Mouse (Mus musculus) embryonic facial prominence, embryonic 12.5 days (tissue): ENCODE measurements around the gene 2310007B03Rik. TPM values are rescaled to one million over a fixed set of nuclear protein-coding genes. Genes with fewer than 3 reads are reported as not detected.
A peak's percentile ranks its signal among the peaks of the same experiment; 100 is the strongest.

Experiments
- ATAC-seq: fragments of 200-750 bp; cut with Nextera tagmentation; 2 replicates; pipeline ENCODE4 v1.8.0; 2017; ENCODE audit not compliant: insufficient number of reproducible peaks, insufficient read depth, low FRiP score, low TSS enrichment
- H3K27ac ChIP-seq: fragments of 300-500 bp; sonication (generic); 2 replicates; pipeline ENCODE4 v1.5.1; 2016; ENCODE audit warnings: mild to moderate bottlenecking
- H3K27me3 ChIP-seq: fragments of 300-500 bp; sonication (generic); 2 replicates; pipeline ENCODE4 v1.6.1; 2016; ENCODE audit warnings: mild to moderate bottlenecking, moderate library complexity
- H3K36me3 ChIP-seq: fragments of 300-500 bp; sonication (generic); 2 replicates; pipeline ENCODE4 v1.6.1; 2016; ENCODE audit warnings: mild to moderate bottlenecking
- H3K4me1 ChIP-seq: fragments of 300-500 bp; sonication (generic); 2 replicates; pipeline ENCODE4 v1.6.1; 2016
- H3K4me2 ChIP-seq: fragments of 300-500 bp; sonication (generic); replicated peaks from 2 replicates; pipeline ENCODE4 v1.6.1; 2016; ENCODE audit warnings: mild to moderate bottlenecking, moderate library complexity
- H3K4me3 ChIP-seq: fragments of 300-500 bp; sonication (generic); 2 replicates; pipeline ENCODE4 v1.5.1; 2016; ENCODE audit warnings: mild to moderate bottlenecking
- H3K9ac ChIP-seq: fragments of 300-500 bp; sonication (generic); 2 replicates; pipeline ENCODE4 v1.6.1; 2016; ENCODE audit warnings: mild to moderate bottlenecking, moderate library complexity
- H3K9me3 ChIP-seq: fragments of 300-500 bp; sonication (generic); 2 replicates; pipeline ENCODE4 v1.6.1; 2016; ENCODE audit warnings: mild to moderate bottlenecking, moderate library complexity
- WGBS: fragments of 180-500 bp; shearing (Covaris S2); methylation state at CpG from one replicate; pipeline ENCODE4 v1.1.7; 2016; 5-methylcytosine and 5-hydroxymethylcytosine counted together
- polyA plus RNA-seq: library from polyadenylated mRNA; unstranded; fragments of >200 nt; fragmentation: Nextera tagmentation; extraction: Ambion mirVana; gene quantifications from 2 replicates; pipeline ENCODE4 v1.2.1, GENCODE M21; 2016

The 2310007B03Rik gene
- polyA plus RNA-seq, 1 experiment from 2014 or later, result 0.09 TPM

GRCm38 (mm10) chr1:93176525-93177332 is 16.0 kb upstream of the 2310007B03Rik start:
- peak overlapping the region; percentile 69 for H3K4me2 ChIP-seq
- peak overlapping the region; percentile 33 for H3K4me3 ChIP-seq
- WGBS, result 1% methylated on average over 42 of the region's 44 CpGs
- peak overlapping the region; percentile 78 for H3K27ac ChIP-seq
- peak; percentile 75 for ATAC-seq
- no peaks in the 10 kb centered on the region for H3K36me3 ChIP-seq
- H3K27me3 ChIP-seq, result 0 out of 2 replicates have a peak, but pooled peaks cover 3% of the 10 kb centered on the region
- peaks cover 32% of the 10 kb centered on the region for H3K4me1 ChIP-seq
- H3K9me3 ChIP-seq, result no peaks in the 10 kb centered on the region
- peak overlapping the region; percentile 37; the same call in 1 of the 2 replicates for H3K9ac ChIP-seq

DNA sequence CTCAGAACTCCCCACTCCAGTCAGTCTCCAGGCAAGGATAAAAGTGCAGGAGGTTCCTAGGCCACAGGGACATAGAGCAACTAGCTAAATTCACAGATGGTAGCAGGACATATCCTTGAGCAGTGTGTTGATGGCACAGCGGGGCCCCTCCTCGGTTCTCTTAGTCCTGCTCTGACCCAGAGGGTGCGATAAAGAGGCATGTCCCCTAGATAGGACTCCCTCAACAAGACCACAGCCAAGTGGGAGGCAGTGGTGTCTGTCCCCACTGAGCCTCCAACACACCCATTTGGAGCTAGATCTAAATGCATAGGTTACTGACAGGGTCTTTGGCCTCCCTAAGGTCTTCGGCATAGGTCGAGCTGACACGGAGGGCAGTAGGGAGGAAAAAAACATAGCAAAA is 15.1 kb upstream of the 2310007B03Rik start:
- Histone ChIP-seq H3K9ac (no peak overlapping the region), H3K9me3 (no peaks in the 10 kb centered on the region), H3K4me3 (no peak overlapping the region), H3K27me3 (0 out of 2 replicates have a peak, but pooled peaks cover 3% of the 10 kb centered on the region), H3K4me1 (peaks cover 28% of the 10 kb centered on the region), H3K27ac (peak overlapping the region; percentile 78), H3K4me2 (peak overlapping the region; percentile 69), H3K36me3 (no peaks in the 10 kb centered on the region)
- 12% methylated on average over 6 of the region's 6 CpGs for WGBS
- peak; percentile 10; the same call in 1 of the 2 replicates for ATAC-seq

DNA sequence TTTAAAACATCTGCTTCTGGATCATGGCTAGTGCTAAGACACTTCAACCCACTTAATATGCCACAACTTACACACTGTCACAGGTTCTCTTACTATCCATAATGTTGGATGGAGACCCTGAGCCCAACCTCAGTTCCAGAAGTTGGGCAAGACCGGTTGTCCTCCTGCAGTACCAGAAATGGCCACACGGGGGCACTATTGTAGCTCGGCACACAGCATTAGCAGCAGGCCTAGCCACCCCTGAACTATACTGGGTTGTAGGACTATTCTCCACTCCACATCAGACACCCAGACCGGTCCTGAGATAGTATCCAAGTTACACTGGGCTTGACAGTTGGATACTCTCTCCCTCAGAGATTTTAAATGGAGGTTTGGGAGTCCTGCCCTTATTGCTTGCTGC is 13.7 kb upstream of the 2310007B03Rik start:
- WGBS, result 1% methylated on average over 4 of the region's 4 CpGs
- Histone ChIP-seq H3K27me3 (0 out of 2 replicates have a peak, but pooled peaks cover 3% of the 10 kb centered on the region), H3K27ac (no peak overlapping the region), H3K36me3 (no peaks in the 10 kb centered on the region), H3K4me2 (no peak overlapping the region), H3K4me3 (no peak overlapping the region), H3K9ac (no peak overlapping the region), H3K9me3 (no peaks in the 10 kb centered on the region), H3K4me1 (peaks cover 28% of the 10 kb centered on the region)
- ATAC-seq, result no peak

- no peaks in the 10 kb centered on the region for H3K9me3 ChIP-seq
- no peak for ATAC-seq
- H3K36me3 ChIP-seq, result no peaks in the 10 kb centered on the region
- H3K27me3 ChIP-seq, result 0 out of 2 replicates have a peak, but pooled peaks cover 3% of the 10 kb centered on the region
- no peak overlapping the region for H3K4me2 ChIP-seq
- peaks cover 28% of the 10 kb centered on the region for H3K4me1 ChIP-seq
- no peak overlapping the region for H3K27ac ChIP-seq
- no peak overlapping the region for H3K9ac ChIP-seq
- H3K4me3 ChIP-seq, result no peak overlapping the region
- 64% methylated on average over 4 of the region's 4 CpGs for WGBS
Observed at GRCm38 (mm10) chr1:93173665-93174064, 12.9 kb upstream of the 2310007B03Rik start.

- H3K9ac ChIP-seq, result no peak within 1 kb of the TSS
- H3K4me1 ChIP-seq, result peaks cover 4% of the 10 kb centered on the region; the same call in 1 of the 2 replicates
- no peak within 1 kb of the TSS for H3K4me2 ChIP-seq
- H3K27ac ChIP-seq, result no peak within 1 kb of the TSS
- H3K27me3 ChIP-seq, result no peaks in the 10 kb centered on the region
- no peak for ATAC-seq
- no peaks in the 10 kb centered on the region for H3K36me3 ChIP-seq
- no peaks in the 10 kb centered on the region for H3K9me3 ChIP-seq
- H3K4me3 ChIP-seq, result no peak within 1 kb of the TSS
- WGBS, result 38% methylated on average over 10 of the region's 10 CpGs
Observed at GRCm38 (mm10) chr1:93168295-93168775, 7.6 kb upstream of the 2310007B03Rik start, which contains the start of gene Crocc2. Gene Crocc2 (plus strand): TSS chr1:93168725.

DNA sequence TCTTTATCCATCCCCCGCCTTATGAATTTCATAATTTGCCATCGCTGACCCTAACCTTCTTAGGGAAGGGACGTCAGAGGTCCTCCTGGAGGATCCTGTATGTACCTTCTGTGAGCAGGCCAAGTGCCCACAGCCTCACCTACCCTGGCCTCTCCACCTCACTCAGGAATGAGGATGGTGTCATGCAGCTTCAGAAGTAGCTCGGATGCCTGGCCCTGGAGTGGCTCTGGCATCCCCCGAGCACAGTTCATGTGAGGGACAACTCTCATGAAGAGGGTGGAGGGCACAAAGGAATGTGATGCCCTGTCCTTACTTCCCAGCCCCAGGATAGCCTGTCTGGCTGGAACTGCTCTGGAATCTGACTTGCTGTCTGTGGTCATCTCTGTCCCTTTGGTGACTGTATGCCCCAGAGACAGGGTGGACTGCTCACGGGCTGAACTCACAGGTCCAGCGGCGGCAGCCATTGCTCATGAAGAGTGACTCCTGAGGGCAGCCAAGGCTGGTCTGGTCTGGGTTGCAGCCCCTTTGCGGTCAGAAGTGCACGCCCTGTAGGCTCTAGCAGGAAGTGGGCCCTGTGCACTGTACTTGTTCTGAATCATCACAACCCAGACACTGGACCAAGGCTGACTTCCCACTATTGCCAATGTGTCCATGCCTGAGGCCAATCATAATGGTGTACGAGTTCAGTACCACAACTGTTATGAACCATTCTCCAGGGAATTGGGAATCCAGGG is 5.8 kb upstream of the 2310007B03Rik start:
- H3K36me3 ChIP-seq, result no peaks in the 10 kb centered on the region
- H3K4me2 ChIP-seq, result no peak overlapping the region
- peaks cover 4% of the 10 kb centered on the region; the same call in 1 of the 2 replicates for H3K4me1 ChIP-seq
- no peaks in the 10 kb centered on the region for H3K27me3 ChIP-seq
- H3K4me3 ChIP-seq, result no peak overlapping the region
- no peaks in the 10 kb centered on the region for H3K9me3 ChIP-seq
- no peak for ATAC-seq
- H3K27ac ChIP-seq, result no peak overlapping the region
- H3K9ac ChIP-seq, result no peak overlapping the region
- 80% methylated on average over 11 of the region's 11 CpGs for WGBS

DNA sequence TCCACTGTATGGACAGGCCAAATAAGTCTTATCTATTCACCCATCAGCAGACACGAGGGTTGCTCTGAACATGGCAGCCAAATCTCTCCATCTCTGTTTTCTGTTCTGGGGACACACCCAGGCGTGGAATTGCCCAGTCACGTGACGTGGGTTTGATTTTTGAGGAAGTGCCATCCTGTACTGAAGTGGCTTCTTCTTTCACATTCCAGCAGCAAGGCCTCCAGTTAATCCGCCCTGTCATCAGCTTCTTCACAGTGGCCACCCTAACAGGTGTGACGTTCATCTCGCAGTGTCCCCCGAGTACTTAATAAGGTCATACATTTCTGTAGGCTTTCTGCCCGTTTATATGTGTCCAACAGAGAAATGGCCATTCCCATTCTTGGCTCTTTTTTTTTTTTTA is 4.7 kb upstream of the 2310007B03Rik start:
- Histone ChIP-seq H3K4me3 (no peak overlapping the region), H3K4me1 (peaks cover 4% of the 10 kb centered on the region; the same call in 1 of the 2 replicates), H3K4me2 (no peak overlapping the region), H3K9ac (no peak overlapping the region), H3K27ac (no peak overlapping the region), H3K27me3 (no peaks in the 10 kb centered on the region), H3K36me3 (no peaks in the 10 kb centered on the region), H3K9me3 (no peaks in the 10 kb centered on the region)
- 78% methylated on average over 9 of the region's 9 CpGs for WGBS
- no peak for ATAC-seq

- Histone ChIP-seq H3K4me2 (no peak overlapping the region), H3K36me3 (no peaks in the 10 kb centered on the region), H3K27me3 (no peaks in the 10 kb centered on the region), H3K9ac (no peak overlapping the region), H3K27ac (no peak overlapping the region), H3K9me3 (no peaks in the 10 kb centered on the region), H3K4me3 (no peak overlapping the region), H3K4me1 (no peaks in the 10 kb centered on the region)
- no peak for ATAC-seq
- 89% methylated on average over 7 of the region's 7 CpGs for WGBS
Observed at GRCm38 (mm10) chr1:93162588-93162987, 1.8 kb upstream of the 2310007B03Rik start.

- ATAC-seq, result no peak
- H3K27me3 ChIP-seq, result no peaks in the 10 kb centered on the region
- WGBS, result 77% methylated on average over 10 of the region's 10 CpGs
Observed at GRCm38 (mm10) chr1:93161921-93162320, 1.2 kb upstream of the 2310007B03Rik start.

DNA sequence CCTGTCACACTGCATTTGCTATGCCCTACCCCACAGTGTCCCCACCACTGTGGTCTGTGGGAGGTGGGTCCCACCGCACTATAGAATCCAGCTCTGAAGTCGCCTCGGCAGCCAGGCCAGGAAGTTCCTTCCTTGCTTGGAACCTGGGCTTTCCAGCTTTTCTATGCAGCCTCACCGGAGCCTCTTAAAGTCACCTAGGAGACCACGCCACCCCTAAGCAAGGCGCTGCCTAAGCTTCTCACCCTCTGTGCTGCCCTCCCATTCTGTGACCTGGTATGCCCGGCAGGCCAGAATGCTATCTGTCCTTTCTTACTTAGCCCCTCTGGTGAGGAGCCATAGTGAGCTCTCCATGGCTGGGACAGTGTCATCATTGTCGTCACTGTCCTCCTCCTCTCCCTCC is 602 bp upstream of the 2310007B03Rik start:
- no peaks in the 10 kb centered on the region for H3K27me3 ChIP-seq
- H3K36me3 ChIP-seq, result no peaks in the 10 kb centered on the region
- H3K4me1 ChIP-seq, result no peaks in the 10 kb centered on the region
- 79% methylated on average over 8 of the region's 8 CpGs for WGBS
- H3K27ac ChIP-seq, result no peak overlapping the region
- no peak overlapping the region for H3K4me3 ChIP-seq
- H3K4me2 ChIP-seq, result no peak overlapping the region
- no peak for ATAC-seq
- H3K9me3 ChIP-seq, result no peaks in the 10 kb centered on the region
- no peak overlapping the region for H3K9ac ChIP-seq

More at GRCm38 (mm10) chr1:93161921-93162320, 1.2 kb upstream of the 2310007B03Rik start:
- no peak overlapping the region for H3K27ac ChIP-seq
- H3K4me2 ChIP-seq, result no peak overlapping the region
- no peaks in the 10 kb centered on the region for H3K4me1 ChIP-seq
- H3K4me3 ChIP-seq, result no peak overlapping the region
- H3K9ac ChIP-seq, result no peak overlapping the region
- H3K9me3 ChIP-seq, result no peaks in the 10 kb centered on the region
- H3K36me3 ChIP-seq, result no peaks in the 10 kb centered on the region

DNA sequence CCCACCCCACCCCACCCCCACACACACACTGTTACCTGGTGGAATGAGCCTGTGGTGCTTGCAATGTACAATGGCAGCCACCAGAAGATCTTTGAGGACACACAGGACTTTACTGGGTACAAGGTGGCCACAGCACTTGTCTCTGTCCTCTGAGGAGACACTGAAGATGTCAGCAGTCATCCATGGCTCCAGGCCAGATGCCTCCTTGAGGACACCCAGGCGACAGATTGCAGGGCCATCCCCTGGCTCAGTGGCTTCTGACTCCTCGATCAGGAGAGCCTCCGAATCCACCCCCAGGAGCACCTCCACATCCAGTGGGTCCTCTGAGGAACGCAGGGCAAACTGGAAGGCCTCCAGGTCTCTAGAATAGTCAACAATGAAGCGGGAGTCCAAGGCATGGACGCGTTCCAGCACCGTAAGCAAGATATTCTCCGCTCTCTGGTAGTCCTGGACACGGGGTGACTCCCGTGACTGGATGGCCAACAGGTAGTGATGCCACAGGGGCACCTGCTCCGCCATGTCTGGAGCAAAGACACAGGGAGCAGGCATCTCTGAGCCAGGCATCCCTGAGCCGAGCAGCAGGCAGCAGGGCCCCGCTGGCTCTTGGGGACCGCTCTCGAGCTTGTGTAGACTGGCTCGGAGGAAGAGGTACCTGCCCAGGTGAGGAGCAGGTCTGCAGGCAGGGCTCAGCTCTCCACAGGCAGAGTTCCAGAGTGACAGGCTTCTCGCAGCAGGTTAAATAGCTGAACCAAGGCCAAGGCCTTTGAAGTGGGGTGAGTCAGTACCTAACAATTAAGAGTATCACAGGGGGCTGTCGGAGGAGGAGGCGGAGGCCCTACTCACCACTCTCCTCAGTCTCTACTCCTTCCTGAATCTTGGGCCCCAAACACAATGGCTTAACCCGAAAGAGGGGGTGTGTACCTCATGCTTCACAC is 915 bp downstream of the 2310007B03Rik start:
- H3K9me3 ChIP-seq, result no peaks in the 10 kb centered on the region
- no peaks in the 10 kb centered on the region for H3K27me3 ChIP-seq
- H3K4me1 ChIP-seq, result no peaks in the 10 kb centered on the region
- no peak overlapping the region for H3K4me2 ChIP-seq
- 82% methylated on average over 21 of the region's 21 CpGs for WGBS
- H3K36me3 ChIP-seq, result no peaks in the 10 kb centered on the region
- ATAC-seq, result no peak
- no peak overlapping the region for H3K4me3 ChIP-seq
- no peak overlapping the region for H3K27ac ChIP-seq
- no peak overlapping the region for H3K9ac ChIP-seq
